Mouse (Mus musculus): ENCODE results near the gene Inpp5k. TPM values are rescaled to one million over a fixed set of nuclear protein-coding genes. Genes with fewer than 3 reads are reported as not detected.

The Inpp5k gene
- total and polyA plus RNA-seq, 3 experiments, result 26.0 to 56.7 (median 40.2) TPM

- Histone ChIP-seq H3K36me3 (replicated peaks) (peaks cover 91% of the 10 kb centered on the region), H3K27me3 (ENCODE audit: insufficient read depth, low read length) (no peaks in the 10 kb centered on the region), H3K4me3 (ENCODE audit: low read depth, low read length) (no peak overlapping the region), H3K9me3 (replicated peaks) (no peaks in the 10 kb centered on the region), H3K4me1 (ENCODE audit: insufficient read depth, low read depth, low read length) (peaks cover 17% of the 10 kb centered on the region)
- TF ChIP-seq TAL1 (conservative IDR thresholded peaks at IDR 0.05; ENCODE audit: low read depth, low read length), result no peak
- TF ChIP-seq GATA1 (IDR thresholded peaks at IDR 0.05; ENCODE audit: borderline replicate concordance, low read length), result no peak
- TF ChIP-seq POLR2AphosphoS5 (IDR thresholded peaks at IDR 0.05; ENCODE audit: insufficient replicate concordance, low read depth, low read length), result no peak
- no peak for TF ChIP-seq GATA2 (IDR thresholded peaks at IDR 0.05; ENCODE audit: borderline replicate concordance, low read depth, low read length)
- TF ChIP-seq CTCF (IDR thresholded peaks at IDR 0.05; ENCODE audit: low read depth, low read length), result no peak
- no peak for DNase-seq (ENCODE audit: low spot score)
- no peak for ATAC-seq (ENCODE audit: extremely low read depth, insufficient number of reproducible peaks, low FRiP score, poor library complexity, severe bottlenecking)
Measured at GRCm38 (mm10) chr11:75669853-75670200, 39.0 kb downstream of the Inpp5k start.

GRCm38 (mm10) chr11:75671426-75672180, 40.8 kb downstream of the Inpp5k start:
- no peak for DNase-seq (ENCODE audit: low spot score)

GRCm38 (mm10) chr11:75673411-75673810, 42.6 kb downstream of the Inpp5k start:
- Histone ChIP-seq H3K27me3 (ENCODE audit: insufficient read depth, low read length) (no peaks in the 10 kb centered on the region), H3K4me1 (ENCODE audit: insufficient read depth, low read depth, low read length) (peaks cover 16% of the 10 kb centered on the region), H3K36me3 (replicated peaks) (peaks cover 57% of the 10 kb centered on the region), H3K4me3 (ENCODE audit: low read depth, low read length) (no peak overlapping the region), H3K9me3 (replicated peaks) (no peaks in the 10 kb centered on the region)
- ATAC-seq (ENCODE audit: extremely low read depth, insufficient number of reproducible peaks, low FRiP score, poor library complexity, severe bottlenecking) (no peak), DNase-seq (ENCODE audit: low spot score) (no peak)
- no peak for TF ChIP-seq CTCF (IDR thresholded peaks at IDR 0.05; ENCODE audit: low read depth, low read length)
- no peak for TF ChIP-seq TAL1 (conservative IDR thresholded peaks at IDR 0.05; ENCODE audit: low read depth, low read length)
- TF ChIP-seq GATA2 (IDR thresholded peaks at IDR 0.05; ENCODE audit: borderline replicate concordance, low read depth, low read length), result no peak
- TF ChIP-seq GATA1 (IDR thresholded peaks at IDR 0.05; ENCODE audit: borderline replicate concordance, low read length), result no peak
- TF ChIP-seq POLR2AphosphoS5 (IDR thresholded peaks at IDR 0.05; ENCODE audit: insufficient replicate concordance, low read depth, low read length), result no peak

More at GRCm38 (mm10) chr11:75671426-75672180, 40.8 kb downstream of the Inpp5k start:
- Histone ChIP-seq H3K4me3 (ENCODE audit: low read depth, low read length) (no peak overlapping the region), H3K27me3 (ENCODE audit: insufficient read depth, low read length) (no peaks in the 10 kb centered on the region), H3K4me1 (ENCODE audit: insufficient read depth, low read depth, low read length) (peaks cover 16% of the 10 kb centered on the region), H3K9me3 (replicated peaks) (no peaks in the 10 kb centered on the region), H3K36me3 (replicated peaks) (peaks cover 74% of the 10 kb centered on the region)
- TF ChIP-seq CTCF (IDR thresholded peaks at IDR 0.05; ENCODE audit: low read depth, low read length), result no peak
- no peak for TF ChIP-seq GATA2 (IDR thresholded peaks at IDR 0.05; ENCODE audit: borderline replicate concordance, low read depth, low read length)
- TF ChIP-seq GATA1 (IDR thresholded peaks at IDR 0.05; ENCODE audit: borderline replicate concordance, low read length), result no peak
- no peak for TF ChIP-seq TAL1 (conservative IDR thresholded peaks at IDR 0.05; ENCODE audit: low read depth, low read length)
- no peak for TF ChIP-seq POLR2AphosphoS5 (IDR thresholded peaks at IDR 0.05; ENCODE audit: insufficient replicate concordance, low read depth, low read length)
- no peak for ATAC-seq (ENCODE audit: extremely low read depth, insufficient number of reproducible peaks, low FRiP score, poor library complexity, severe bottlenecking)

GRCm38 (mm10) chr11:75674875-75675274, 44.1 kb downstream of the Inpp5k start:
- TF ChIP-seq POLR2AphosphoS5 (IDR thresholded peaks at IDR 0.05; ENCODE audit: insufficient replicate concordance, low read depth, low read length) (no peak), TAL1 (conservative IDR thresholded peaks at IDR 0.05; ENCODE audit: low read depth, low read length) (no peak), GATA1 (IDR thresholded peaks at IDR 0.05; ENCODE audit: borderline replicate concordance, low read length) (no peak), GATA2 (IDR thresholded peaks at IDR 0.05; ENCODE audit: borderline replicate concordance, low read depth, low read length) (no peak), CTCF (IDR thresholded peaks at IDR 0.05; ENCODE audit: low read depth, low read length) (no peak)

GRCm38 (mm10) chr11:75677881-75678746, 47.3 kb downstream of the Inpp5k start:
- Histone ChIP-seq H3K4me3 (ENCODE audit: low read depth, low read length) (peak overlapping the region; percentile 98), H3K27me3 (ENCODE audit: insufficient read depth, low read length) (no peaks in the 10 kb centered on the region), H3K36me3 (replicated peaks) (peaks cover 24% of the 10 kb centered on the region), H3K9me3 (replicated peaks) (no peaks in the 10 kb centered on the region), H3K4me1 (ENCODE audit: insufficient read depth, low read depth, low read length) (peaks cover 34% of the 10 kb centered on the region)
- ATAC-seq (ENCODE audit: extremely low read depth, insufficient number of reproducible peaks, low FRiP score, poor library complexity, severe bottlenecking), result no peak
- TF ChIP-seq CTCF (IDR thresholded peaks at IDR 0.05; ENCODE audit: low read depth, low read length), result no peak
- TF ChIP-seq GATA1 (IDR thresholded peaks at IDR 0.05; ENCODE audit: borderline replicate concordance, low read length), result no peak
- no peak for TF ChIP-seq POLR2AphosphoS5 (IDR thresholded peaks at IDR 0.05; ENCODE audit: insufficient replicate concordance, low read depth, low read length)
- no peak for TF ChIP-seq TAL1 (conservative IDR thresholded peaks at IDR 0.05; ENCODE audit: low read depth, low read length)
- no peak for TF ChIP-seq GATA2 (IDR thresholded peaks at IDR 0.05; ENCODE audit: borderline replicate concordance, low read depth, low read length)
- no peak for DNase-seq (ENCODE audit: low spot score)

More at GRCm38 (mm10) chr11:75674875-75675274, 44.1 kb downstream of the Inpp5k start:
- no peak overlapping the region for H3K4me3 ChIP-seq (ENCODE audit: low read depth, low read length)
- peaks cover 43% of the 10 kb centered on the region for H3K36me3 ChIP-seq (replicated peaks)
- H3K4me1 ChIP-seq (ENCODE audit: insufficient read depth, low read depth, low read length), result peaks cover 14% of the 10 kb centered on the region
- no peak for ATAC-seq (ENCODE audit: extremely low read depth, insufficient number of reproducible peaks, low FRiP score, poor library complexity, severe bottlenecking)
- H3K27me3 ChIP-seq (ENCODE audit: insufficient read depth, low read length), result no peaks in the 10 kb centered on the region
- no peaks in the 10 kb centered on the region for H3K9me3 ChIP-seq (replicated peaks)
- DNase-seq (ENCODE audit: low spot score), result no peak

All from G1E (cell line).